Mouse (Mus musculus) brain, embryonic 14.5 days (tissue): Measurements from ENCODE around the gene Ubash3a.

ENCODE experiments used
- CTCF ChIP-seq: fragments of 200-500 bp; IDR thresholded peaks from 2 replicates; pipeline ENCODE4 v1.5.1; 2012; ENCODE audit warnings: inconsistent platforms, mild to moderate bottlenecking, moderate library complexity, borderline replicate concordance; ENCODE audit not compliant: insufficient read depth, insufficient read length; ENCODE audit errors: extremely low read depth
- POLR2A ChIP-seq: fragments of 200-500 bp; IDR thresholded peaks from 2 replicates; pipeline ENCODE4 v1.6.1; 2012; ENCODE audit warnings: mild to moderate bottlenecking, inconsistent platforms, borderline replicate concordance; ENCODE audit not compliant: poor library complexity, insufficient read depth, insufficient read length, severe bottlenecking; ENCODE audit errors: extremely low read depth

- TF ChIP-seq CTCF, result no peak
- no peak for TF ChIP-seq POLR2A
Observed at GRCm38 (mm10) chr17:31253951-31254350, 46.3 kb downstream of the Ubash3a start.
